Mouse (Mus musculus): Measurements from ENCODE around the gene Gins2.

Gene Gins2

DNA sequence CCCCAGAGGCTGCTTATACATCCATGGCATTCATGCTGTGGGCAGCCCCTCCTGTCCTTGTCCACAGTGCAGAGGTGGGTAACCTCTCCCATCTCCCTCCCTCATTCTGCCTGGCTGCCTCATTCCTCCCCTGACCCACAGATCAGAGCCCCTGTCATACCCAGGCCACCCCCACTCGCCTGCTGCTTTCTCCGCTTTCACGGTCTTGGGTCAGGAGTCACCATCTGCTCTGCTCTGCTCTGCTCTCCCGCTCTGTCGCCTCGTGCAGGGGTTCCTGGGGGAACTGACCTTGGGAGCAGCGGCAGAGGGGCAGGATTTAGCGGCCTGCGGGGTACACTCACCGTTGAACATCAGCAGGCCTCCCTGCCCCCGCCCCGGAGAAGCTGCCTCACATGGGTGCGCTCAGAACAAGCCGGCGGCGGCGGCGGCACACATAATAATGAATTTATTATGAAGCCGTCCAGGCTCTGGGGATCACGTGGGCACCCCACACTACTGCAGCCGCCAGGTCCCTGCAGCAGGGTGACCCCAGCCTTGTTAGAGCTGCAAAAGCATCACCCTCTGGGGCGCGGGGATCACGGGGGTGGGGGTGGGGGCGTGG, 39.7 kb downstream of the Gins2 start:
- peak in 1 of 2 experiments; percentile 58 for DNase-seq (ENCODE audit: inconsistent age in 2 of 2, low spot score in 1 of 2)

DNA sequence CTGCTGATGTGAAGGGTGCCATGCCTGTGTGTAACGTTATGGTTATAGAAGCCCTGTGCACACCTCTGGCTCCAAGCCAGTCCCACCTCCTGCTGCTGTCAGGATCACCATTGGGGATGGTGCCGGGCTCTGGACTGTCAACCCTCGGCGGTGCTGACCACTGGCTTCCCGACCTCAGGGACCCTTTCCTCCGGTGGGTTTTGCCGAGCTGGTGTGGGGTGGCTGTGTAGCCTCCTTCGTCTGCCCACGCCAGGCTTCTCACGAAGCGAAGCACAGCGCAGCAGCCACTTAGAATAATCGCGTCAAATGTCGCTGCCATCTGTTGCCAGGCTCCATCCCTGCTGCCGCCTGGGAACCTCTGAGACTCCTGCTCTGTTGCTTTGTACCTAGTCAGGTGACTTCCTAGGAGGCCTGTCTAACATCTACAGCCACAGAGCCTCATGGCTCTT, 40.8 kb downstream of the Gins2 start:
- DNase-seq (ENCODE audit: inconsistent age in 2 of 2, low spot score in 1 of 2): no peak

DNA sequence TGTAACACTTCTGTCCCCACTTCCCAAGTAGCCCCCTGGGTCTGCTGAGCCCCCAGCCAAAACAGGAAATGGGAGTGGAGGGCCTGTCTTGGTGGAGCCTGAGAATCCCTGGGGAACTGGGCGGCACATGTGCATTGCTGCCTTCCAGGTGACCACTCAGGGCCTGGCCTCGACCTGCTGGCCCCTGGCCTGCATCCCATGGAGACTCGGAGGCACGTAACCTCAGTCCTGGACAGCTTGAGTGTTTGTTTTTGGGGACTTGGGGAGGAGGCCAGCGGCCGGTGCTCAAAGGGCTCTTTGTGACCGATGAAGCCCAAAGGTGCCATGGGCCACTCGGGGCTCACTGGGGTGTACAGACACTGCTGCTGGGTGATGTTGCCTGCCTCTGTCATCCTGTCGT, 41.5 kb downstream of the Gins2 start:
- DNase-seq (ENCODE audit: inconsistent age in 2 of 2, low spot score in 1 of 2): no peak

DNA sequence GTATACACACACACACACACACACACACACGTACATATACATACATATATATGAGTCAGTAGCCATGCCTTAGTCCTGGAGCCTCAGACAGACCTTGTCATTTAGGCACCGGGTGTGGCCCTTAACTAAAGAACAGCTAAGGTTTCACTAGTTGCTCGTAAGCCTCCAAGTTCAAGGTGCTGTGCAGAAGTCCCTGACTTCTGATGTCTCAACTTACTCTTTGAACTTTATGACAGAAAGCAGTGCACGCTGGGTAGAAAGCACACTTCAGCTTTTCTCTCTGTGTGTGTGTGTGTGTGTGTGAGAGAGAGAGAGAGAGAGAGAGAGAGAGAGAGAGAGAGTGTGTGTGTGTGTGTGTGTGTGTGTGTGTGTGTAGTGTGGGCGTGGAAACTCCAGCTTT, 44.9 kb downstream of the Gins2 start:
- DNase-seq (ENCODE audit: inconsistent age in 2 of 2, low spot score in 1 of 2): peak in 1 of 2 experiments; percentile 58

DNA sequence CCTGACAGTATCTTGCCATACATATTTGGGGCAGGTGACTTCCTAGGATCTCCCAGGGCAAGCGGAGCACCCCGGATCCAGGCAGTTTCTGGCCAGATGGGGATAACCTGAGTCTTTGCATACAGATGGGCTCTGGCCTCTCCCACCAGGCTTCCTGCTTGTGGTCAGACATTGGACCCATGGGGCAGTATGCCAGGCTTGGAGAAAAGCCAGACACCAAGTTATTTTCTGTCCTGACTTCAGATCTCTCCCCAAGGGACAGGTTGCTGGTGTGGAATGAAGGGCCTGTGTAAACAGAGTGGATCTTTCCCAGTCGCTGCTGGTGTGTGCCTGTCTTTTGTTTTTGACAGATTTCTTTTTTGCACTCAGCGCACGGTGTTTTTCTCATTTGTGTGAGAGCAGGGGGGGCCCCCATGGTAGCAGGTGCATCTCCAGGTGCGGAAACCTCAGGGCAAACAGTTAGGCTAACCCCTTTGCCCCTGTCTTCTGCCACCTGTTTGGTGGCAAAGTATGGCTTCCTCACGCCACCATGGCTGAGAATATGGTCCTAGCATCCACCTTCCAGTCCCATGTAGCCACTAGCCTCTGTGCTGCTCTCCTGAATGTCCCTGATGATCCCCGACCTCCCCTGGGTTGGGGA, 45.6 kb downstream of the Gins2 start:
- DNase-seq (ENCODE audit: inconsistent age in 2 of 2, low spot score in 1 of 2): peak in 1 of 2 experiments; percentile 84

DNA sequence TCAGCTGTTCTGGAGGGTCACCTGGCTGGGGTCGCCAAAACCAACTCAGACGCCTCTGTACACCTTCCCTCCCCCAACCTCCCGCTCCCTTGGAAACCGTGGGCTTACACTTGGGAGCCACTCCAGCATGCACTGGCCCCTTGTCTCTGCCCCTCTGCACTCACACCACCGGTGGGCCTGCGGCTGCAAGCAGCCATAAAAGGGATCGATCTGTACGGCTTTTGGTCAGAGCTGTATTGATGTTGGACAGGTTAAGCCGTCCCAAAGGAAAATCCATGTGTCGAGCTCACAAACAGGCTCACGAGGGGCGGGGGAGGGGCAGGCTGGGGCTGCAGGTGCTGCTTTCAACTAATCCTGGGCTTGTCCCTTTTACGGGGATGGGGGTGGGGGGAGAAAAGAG, 46.1 kb downstream of the Gins2 start:
- DNase-seq (ENCODE audit: inconsistent age in 2 of 2, low spot score in 1 of 2): no peak

DNA sequence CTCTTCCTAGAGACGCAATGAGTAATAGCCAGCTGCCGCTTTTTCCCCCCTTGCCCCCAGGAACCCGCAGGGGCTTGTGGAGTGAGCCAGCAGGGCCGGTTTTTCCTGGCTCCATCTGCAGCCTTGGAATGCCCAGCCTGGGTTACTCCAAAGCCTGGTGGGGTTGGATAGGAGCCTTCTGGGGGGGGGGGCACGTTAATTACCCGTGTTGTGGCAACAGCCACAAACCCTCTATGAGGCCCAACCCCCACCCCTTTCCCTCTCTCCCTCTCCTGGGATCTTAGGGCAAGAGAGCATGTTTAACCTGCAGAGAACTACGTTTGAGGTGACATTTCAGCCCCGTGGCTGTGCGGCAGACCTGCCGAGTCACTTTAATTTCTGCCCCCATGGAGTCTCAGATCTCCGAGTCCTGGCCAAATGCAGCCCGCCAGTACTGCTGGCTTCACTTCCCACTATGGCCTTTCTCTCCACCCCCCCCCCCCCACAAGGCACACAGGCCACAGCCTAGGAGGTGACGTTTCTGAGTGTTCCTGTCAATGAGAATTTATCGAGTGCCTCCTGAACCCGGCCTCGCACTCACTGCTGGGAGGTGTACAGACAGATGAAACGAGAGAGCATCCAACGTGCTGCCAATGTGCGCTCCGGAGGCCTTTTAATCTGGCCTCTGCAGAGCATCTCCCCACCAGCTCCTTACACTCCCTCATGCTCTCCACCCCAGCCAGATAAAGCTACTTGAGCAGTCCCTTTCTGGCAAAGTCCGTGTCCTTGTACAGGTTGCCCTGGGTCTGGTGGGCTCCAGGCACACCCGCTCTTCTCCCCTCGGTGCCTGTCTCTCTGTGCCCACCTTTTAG, 49.1 kb downstream of the Gins2 start:
- DNase-seq (ENCODE audit: inconsistent age in 2 of 2, low spot score in 1 of 2): no peak

DNA sequence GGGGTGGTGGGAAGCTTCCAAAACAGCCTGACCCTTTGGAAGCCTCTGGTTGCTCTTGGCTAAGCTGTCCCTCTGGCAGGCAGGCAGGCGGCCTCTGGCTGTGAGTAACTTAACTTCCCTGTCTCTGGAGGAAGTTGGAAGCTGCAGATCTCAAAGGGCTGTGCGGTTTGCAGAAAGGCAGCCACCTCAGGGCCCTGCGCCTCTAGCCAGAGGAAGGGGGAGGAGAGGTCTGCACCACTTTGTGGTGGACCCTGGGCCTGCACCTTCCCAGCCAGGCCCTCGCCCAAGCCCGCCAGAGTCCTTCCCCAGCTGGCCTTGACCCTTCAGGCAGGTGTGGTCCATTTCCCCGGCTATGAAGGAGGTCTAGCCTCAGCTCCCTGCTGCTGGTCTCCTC, 49.7 kb downstream of the Gins2 start:
- DNase-seq (ENCODE audit: inconsistent age in 2 of 2, low spot score in 1 of 2): peak in 1 of 2 experiments; percentile 67

DNA sequence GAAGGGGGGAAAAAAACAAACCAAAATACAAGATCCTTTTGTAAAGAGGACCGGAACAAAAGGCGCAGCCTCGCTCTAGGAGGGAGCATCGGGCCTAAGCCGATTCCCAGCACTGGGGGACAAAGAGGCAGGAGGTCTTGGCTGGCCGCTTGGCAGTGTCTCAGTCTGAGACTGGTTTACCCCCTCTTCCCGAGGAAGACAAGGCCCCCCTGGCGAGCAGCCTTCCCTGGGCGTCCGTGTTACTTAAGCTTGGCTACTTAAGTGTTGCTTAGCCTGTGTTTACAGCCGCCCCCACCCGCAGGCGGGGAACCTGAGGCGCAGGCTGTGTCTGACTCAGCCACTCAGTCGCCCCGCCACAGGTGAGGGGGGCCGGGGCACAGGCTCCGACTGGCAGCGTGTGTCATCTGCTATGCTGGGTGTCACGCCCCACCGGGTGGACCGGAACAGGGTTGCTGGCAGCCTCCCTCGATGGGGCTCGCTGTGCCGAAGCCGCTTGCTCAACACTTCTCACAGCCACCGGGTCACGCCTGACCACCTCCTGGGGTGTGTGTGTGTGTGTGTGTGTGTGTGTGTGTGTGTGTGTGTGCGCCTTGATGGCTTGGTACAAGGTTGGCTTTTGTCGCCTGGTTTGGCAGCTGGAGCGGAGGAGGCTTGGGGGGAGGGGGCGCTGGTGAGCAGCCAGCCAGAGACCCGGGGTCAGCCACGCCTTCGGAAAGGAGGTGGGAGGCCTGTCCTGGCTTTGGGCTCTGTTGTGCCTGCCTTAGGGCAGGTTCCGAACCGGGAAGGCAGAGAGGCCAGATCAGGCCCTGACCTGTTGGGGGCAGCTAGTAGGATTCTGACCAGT, 50.5 kb downstream of the Gins2 start:
- DNase-seq (ENCODE audit: inconsistent age in 2 of 2, low spot score in 1 of 2): peak; percentile 73 to 82

DNA sequence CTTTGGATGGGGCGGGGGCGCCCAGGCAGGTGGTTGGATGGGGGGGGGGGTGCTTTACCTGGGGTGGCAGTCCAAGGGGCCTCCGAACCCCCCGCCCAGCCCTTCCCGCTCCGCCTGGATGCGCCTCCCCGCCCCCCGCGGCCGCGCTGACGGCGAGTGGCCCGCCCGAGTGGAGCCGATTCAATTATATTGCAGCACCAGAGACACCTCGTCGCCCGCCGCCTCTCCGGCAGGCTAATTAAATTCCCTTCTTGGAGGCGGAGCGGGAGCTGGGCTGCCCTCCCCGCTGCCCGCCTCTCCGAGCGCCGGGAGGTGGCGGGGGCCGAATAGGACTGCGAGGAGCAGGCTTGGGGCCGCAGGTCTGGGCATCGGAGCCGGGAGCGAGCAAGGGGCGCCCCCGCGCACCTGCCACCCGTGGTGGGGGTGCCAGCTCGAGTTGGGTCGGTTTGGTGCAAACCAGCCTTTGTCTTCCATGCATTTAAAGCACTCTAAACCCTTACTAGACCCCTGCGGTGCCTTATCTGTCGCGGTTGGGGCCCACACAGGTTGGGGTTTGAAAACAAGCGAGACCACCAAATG, 51.2 kb downstream of the Gins2 start:
- peak; percentile 70 to 83 for DNase-seq (ENCODE audit: inconsistent age in 2 of 2, low spot score in 1 of 2)

DNA sequence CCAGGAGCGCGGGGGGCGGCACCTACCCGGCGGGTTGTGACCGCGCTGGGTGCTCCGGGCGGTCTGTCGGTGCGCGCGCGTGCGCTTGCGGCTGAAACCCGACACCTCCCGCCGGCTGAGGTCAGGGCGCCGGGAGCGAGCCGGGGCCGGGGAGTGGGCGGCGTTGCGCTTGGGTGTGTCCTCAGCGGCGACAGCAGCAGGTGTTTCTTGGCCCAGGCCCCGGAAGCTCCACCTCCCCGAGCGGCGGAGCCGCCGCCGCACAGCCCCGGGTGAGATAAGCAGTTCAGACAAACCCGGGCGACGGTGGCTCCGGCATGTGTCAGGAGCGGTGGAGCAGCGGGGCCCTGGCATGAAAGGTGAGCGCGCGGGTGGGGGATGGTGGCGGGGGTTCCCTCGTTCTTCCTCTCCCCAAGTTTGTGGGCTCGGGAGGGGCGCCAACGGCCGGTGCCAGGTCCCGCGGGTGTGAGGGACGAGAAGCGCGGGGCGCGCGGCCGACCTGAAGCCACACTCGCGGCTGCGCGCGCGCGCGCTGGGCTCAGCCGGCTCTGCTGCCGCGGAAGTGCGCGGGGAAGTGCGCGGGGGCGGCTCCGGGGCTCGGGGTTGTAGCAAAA, 51.8 kb downstream of the Gins2 start:
- DNase-seq (ENCODE audit: inconsistent age in 2 of 2, low spot score in 1 of 2): peak; percentile 85 to 93

DNA sequence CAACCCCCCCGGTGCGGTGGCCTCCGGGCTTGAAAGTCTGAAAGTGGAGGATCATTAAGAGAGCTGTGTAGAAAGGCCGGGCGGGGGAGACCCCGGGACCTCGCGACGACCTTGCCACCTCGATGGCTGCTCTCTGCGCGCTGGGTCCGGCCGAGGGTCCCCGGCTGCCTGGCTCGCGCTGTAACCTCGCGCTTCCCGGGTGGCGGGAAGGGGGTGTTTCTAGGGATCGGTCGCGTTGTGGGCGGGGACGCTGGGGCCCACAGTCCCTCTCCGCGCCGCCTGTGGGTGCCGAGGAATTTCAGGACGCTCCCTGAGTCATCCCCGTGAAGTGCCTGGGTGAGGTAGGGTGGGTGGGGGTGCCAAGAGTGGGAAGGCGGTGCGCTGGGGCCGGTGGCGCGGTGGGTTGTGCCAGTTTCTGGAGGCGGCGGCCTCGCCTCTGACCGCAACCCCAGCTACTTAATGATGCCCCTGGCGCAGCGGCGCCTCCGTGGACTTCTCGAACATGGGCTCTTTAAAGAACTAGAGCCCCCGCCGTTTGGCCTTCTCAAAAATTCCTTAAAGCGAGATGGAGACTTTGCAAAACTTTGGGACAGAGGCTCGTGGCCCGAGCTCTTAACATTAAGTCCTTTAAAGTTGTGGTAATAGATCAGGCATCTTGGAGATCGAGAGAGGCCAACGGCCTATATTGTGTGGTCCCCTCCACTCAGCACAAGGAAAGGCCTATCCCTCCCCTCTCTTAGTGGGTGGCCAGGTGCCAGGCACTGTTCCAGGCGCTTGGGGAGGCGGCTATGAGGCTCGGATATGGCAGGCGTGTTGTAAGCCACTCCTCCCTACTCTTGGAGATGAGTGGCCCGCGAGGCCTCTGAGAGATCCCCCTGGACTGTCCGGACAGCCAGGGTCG, 52.5 kb downstream of the Gins2 start:
- peak; percentile 68 to 77 for DNase-seq (ENCODE audit: inconsistent age in 2 of 2, low spot score in 1 of 2)

DNA sequence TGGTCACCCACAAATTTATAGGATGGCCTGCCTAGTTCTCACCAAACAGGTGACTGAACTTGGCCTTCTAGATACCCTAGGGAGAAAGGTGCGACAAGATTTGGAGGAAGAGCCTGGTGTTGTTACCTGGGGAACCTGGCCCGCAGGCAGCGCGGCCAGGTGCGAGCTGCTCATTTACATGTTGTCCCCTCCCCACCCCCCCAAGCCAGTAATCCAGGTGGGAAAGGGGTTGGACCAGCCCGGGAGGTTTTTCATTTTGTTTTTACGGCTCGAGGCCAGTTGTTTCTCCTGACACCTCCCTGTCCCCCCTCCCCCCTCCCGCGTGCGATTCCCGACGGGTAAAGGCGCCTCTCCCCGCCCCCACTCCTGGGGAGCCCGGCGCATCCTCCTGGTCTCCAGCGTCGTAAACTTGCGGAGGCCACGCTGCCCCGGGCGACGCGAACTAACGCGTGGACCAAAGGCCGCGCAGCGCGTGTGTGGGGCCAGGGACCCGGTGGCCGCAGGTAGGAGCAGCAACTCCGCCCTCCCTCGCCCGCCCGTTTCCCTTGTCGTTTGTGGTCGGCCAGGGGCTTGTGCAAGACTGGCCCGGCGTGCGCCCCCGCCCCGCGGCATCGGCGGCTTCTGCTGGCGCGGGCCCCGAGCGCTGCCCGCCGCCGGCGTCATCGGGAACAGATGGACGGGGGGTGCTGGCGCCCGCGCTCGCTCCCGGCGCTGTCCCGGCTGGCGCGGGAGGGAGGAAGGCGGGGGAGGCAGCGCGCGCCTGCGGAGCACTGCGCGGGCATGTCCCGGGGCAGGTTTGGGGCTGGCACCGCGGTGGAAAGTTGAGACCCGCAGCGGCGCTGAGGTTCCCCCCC, 53.4 kb downstream of the Gins2 start:
- DNase-seq (ENCODE audit: inconsistent age in 2 of 2, low spot score in 1 of 2): peak; percentile 80 to 85

DNA sequence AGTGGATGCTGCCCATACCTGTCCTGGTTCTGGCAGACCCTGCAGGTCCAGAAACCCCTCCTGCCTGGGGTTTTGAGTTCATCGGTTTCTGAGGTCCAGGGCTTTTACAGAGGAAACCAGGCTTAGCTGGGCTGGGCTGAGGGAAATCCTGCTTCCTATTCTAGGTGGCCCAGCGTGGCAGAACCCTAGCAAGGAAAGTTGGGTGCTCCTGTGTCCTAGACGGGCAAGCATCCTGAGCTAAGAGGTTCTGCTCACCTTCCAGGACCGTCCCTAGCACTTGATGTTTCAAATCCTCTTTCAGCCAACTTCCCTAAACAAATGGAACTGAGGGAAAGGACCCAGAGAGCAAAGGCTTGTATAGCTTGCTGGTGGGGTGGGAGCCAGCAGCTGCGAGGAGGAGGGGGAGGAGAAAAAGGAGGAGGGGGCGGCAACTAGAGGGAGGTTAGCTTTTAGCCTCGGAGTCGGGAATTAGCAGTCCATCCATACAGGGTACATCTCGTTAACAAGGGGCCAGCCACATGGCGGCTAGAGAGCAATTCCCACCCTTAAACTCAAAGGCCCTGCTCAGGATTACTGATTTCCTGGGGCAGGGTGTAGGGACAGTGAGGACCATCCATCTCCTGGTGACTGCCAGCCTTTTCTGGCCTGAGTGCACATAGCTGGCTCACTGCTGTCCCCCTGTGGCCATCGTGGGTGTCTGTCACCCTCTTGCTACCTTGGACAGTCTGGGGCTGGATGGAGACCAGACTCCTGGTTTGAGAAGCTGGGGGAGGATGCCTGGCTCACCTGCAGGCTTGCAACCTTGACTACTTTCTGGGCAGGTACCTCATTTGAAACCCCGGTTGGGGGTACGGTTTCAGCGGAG, 54.4 kb downstream of the Gins2 start:
- DNase-seq (ENCODE audit: inconsistent age in 2 of 2, low spot score in 1 of 2): peak; percentile 89 to 95

DNA sequence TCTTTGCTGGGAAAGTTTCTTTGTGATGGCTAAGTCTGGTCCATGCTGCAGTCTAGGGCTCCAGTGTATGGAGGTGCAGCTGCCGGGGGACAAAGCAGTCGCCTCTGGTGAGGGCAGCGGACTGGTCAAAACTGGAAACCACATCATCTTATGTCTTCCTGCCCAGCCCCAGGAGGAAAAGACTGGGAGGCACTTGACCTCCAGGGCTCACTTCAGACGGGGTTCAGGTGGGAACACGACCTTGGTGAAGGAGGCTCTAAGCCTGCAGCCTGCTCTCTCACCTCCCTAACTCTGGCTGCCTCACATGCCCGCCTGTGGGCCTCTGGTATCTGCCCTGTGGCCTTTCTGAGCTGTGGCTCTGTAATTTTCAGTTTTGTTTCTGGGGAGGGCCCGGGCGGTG, 55.0 kb downstream of the Gins2 start:
- peak in 1 of 2 experiments; percentile 49 for DNase-seq (ENCODE audit: inconsistent age in 2 of 2, low spot score in 1 of 2)

DNA sequence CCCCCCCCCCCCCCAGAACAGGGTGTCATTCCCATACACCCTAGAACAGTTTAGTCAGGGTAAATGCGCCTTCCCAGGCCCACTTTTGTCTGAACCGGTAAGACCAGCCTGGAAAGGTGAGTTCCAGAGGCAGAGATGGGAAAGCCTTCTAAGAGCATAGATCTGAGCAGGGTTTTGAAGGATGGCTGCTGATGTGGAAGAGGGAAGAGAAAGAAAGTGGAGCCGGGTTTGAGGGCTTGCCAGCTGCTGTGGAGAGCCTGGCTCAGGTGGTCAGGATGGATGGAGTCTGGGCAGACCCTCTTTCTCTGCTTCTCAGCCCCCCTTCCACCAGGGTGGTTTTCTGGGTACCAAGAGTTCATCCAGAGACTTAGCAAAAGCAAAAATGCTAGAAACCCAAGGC, 55.7 kb downstream of the Gins2 start:
- no peak for DNase-seq (ENCODE audit: inconsistent age in 2 of 2, low spot score in 1 of 2)

DNA sequence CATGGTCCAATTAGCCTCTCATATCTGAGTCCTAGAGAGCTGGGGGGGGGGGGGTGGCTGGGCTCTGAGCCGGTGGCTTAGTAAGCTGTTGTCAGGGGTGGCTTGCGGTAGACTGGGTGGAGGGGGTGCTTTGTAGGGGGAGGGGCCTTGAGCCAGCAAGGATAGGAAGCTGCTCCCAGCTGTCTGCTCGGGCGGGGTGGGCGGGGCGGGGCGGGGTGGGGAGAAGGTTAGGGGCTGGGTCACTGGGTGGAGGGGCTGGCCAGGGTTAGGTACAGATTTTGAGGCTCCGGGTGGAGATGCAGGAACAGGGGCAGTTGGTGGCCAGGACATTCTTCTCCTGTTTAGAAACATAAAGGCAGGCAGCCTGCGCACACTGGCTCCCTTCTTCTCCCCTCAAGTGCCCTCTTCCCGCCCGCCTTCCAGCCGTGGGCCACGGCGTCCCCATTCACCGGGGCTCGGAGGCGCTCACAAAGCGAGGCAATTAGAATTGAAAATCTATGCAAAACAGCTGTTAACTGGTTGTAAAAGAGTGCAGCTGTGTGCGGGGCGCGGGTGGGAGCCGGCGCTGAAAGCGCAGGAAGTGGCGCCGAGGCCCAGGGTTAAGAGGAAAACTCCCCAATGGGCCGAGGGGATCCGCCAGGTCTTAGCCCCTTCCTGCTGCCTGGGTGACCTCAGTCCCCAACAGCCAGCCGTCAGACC, 56.4 kb downstream of the Gins2 start:
- DNase-seq (ENCODE audit: inconsistent age in 2 of 2, low spot score in 1 of 2): no peak

Data from adrenal gland, adult (tissue).